Mouse (Mus musculus) adrenal gland, adult 8-10 months (tissue): ENCODE data around the gene Atp13a1. TPM values are rescaled to one million over a fixed set of nuclear protein-coding genes. Genes with fewer than 3 reads are reported as not detected.

ENCODE experiments used
- DNase-seq: peaks from one replicate; pipeline ENCODE4 v3.0.0; 2022
- total RNA-seq, 4 experiments: library from RNA; stranded (reverse); gene quantifications; 2 replicates each; pipeline ENCODE4 v1.2.4; 2022

Gene Atp13a1
- total RNA-seq, 4 experiments from 2014 or later = 38.4 to 44.3 (median 40.4) TPM

GRCm38 (mm10) chr8:69850926-69851506, 60.1 kb downstream of the Atp13a1 start:
- DNase-seq = no peak

- no peak for DNase-seq
Observed at GRCm38 (mm10) chr8:69853869-69854268, 62.9 kb downstream of the Atp13a1 start.

Other genes starting within 250 kb of the Atp13a1 start
- gene Zfp868, start 165.6 kb upstream of the Atp13a1 start, total RNA-seq = 10 to 100 TPM; 12.4 to 24.6 (median 17.5) TPM
- gene Zfp964, start 136.7 kb upstream of the Atp13a1 start, total RNA-seq = 1 to 10 TPM; 2.4 to 3.6 (median 3.3) TPM
- 10 to 100 TPM; 22.4 to 28.2 (median 25.8) TPM for gene Zfp869, start 80.4 kb upstream of the Atp13a1 start, total RNA-seq
- 1 to 10 TPM; 4.0 to 5.6 (median 4.7) TPM for gene Zfp963, start 41.2 kb upstream of the Atp13a1 start, total RNA-seq
- gene Gm20422, start 16.3 kb upstream of the Atp13a1 start, total RNA-seq = 1 to 10 TPM in 3 of 4 experiments, under 1 TPM in 1; 0.52 to 3.2 (median 2.6) TPM
- 10 to 100 TPM; 22.8 to 34.3 (median 28.7) TPM for gene Zfp866, start within 50 bp of the Atp13a1 start, total RNA-seq
- gene Gmip, start 17.5 kb downstream of the Atp13a1 start, total RNA-seq = 10 to 100 TPM; 14.3 to 23.7 (median 18.9) TPM
- 1 to 10 TPM; 2.4 to 4.8 (median 3.6) TPM for gene Lpar2, start 31.3 kb downstream of the Atp13a1 start, total RNA-seq
- gene Pbx4, start 41.3 kb downstream of the Atp13a1 start, total RNA-seq = 1 to 10 TPM; 1.7 to 3.7 (median 2.7) TPM
- under 1 TPM in 2 of 4 experiments, not detected in 2; 0.06 to 0.08 TPM for gene Cilp2, start 96.5 kb downstream of the Atp13a1 start, total RNA-seq
- gene Tssk6, start 111.0 kb downstream of the Atp13a1 start, total RNA-seq = under 1 TPM; 0.34 to 0.59 (median 0.38) TPM
- gene Ndufa13, start 111.4 kb downstream of the Atp13a1 start, total RNA-seq = 100 to 1,000 TPM; 102 to 174 (median 123) TPM
- gene Yjefn3, start 111.5 kb downstream of the Atp13a1 start, total RNA-seq = 1 to 10 TPM in 1 of 4 experiments, under 1 TPM in 1, not detected in 2; 0.38 to 1.3 TPM
- 100 to 1,000 TPM in 3 of 4 experiments, 10 to 100 TPM in 1; 99.1 to 124 (median 106) TPM for gene Gatad2a, start 205.2 kb downstream of the Atp13a1 start, total RNA-seq